Mouse (Mus musculus): Measurements from ENCODE around the gene Ninj1. TPM values are rescaled to one million over a fixed set of nuclear protein-coding genes. Genes with fewer than 3 reads are reported as not detected.

The Ninj1 gene
- polyA plus RNA-seq, 1 experiment from 2014 or later, result 106 TPM

DNA sequence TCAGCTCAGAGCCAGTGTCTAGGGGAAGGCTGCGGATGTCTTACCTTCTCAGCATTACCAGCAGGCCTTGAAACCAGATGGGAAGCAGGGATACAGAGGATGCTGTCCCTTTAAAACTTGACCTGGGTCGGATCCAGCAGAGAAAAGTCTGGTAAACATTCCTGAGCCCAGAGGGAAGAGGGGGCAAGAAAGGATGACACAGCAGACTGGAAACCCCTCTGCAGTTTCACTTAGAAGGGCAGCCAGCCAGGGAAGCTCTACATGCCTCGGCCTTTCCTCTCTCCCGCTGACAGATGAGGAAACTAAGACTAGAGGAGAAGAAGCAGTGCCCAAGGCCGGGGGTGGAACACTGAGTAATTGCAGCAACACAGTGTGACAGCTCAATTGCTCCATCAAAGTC lies 3.6 kb upstream of the Ninj1 start:
- ChIA-PET CTCF (no interaction called here), POLR2A (no interaction called here)
- no peak for DNase-seq (ENCODE audit: low read depth, low spot score)
- in situ Hi-C loops (cut with MboI; ENCODE audit: low pct_unique_long_range_greater_than_20kb), result no loop called here
- no peaks in the 10 kb centered on the region for H3K27me3 ChIP-seq
- ATAC-seq, result no peak
- no peak for TF ChIP-seq CTCF (IDR thresholded peaks at IDR 0.05)

DNA sequence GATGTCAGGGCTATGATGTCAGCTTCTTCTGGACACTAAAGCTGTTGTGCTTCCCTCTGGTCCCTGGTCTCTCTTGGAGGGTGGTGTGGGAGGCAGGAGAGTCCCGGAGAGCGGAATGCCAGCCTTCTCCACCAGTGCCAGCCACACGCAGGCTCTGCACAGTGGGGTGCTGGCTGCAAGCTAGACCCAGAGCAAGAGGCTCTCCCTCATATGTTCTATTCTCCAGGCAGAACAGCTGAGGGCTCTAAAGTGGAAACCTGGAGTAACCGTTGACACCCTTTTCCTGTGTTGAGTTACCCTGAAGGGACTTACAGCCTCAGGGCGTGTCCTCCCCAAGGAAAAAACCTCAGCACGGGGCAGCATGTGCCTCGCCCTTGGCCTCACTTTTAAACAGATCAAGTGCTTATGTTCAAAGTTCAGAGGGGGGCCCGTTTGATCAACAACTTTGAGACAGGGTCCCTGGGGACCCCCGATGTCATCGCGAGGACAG lies 442 bp upstream of the Ninj1 start:
- ATAC-seq, result no peak
- ChIA-PET CTCF (interaction anchor here (0.7 to 1.5 kb wide), 4 partner anchors 13 to 15 kb away, joined by 3 to 5 read pairs (median 3); no protein-coding TSS in a partner anchor), POLR2A (interaction anchor here (1.3 to 1.4 kb wide), 2 partner anchors 30 to 138 kb away, joined by 3 read pairs; no protein-coding TSS in a partner anchor)
- TF ChIP-seq CTCF (IDR thresholded peaks at IDR 0.05), result no peak
- DNase-seq (ENCODE audit: low read depth, low spot score), result no peak
- no peaks in the 10 kb centered on the region for H3K27me3 ChIP-seq
- in situ Hi-C loops (cut with MboI; ENCODE audit: low pct_unique_long_range_greater_than_20kb), result no loop called here

- no peak for DNase-seq (ENCODE audit: low read depth, low spot score)
- no peak for ATAC-seq
- H3K27me3 ChIP-seq, result no peaks in the 10 kb centered on the region
- no peak for TF ChIP-seq CTCF (IDR thresholded peaks at IDR 0.05)
- in situ Hi-C loops (cut with MboI; ENCODE audit: low pct_unique_long_range_greater_than_20kb), result no loop called here
- ChIA-PET CTCF (interaction anchor here (1.1 to 1.4 kb wide), 2 partner anchors 16 to 23 kb away, joined by 3 read pairs; no protein-coding TSS in a partner anchor), POLR2A (no interaction called here)
These were observed 1.1 kb downstream of the Ninj1 start for GRCm38 (mm10) chr13:49188219-49188965.

GRCm38 (mm10) chr13:49188966-49189360 lies 1.7 kb downstream of the Ninj1 start:
- ATAC-seq, result no peak
- TF ChIP-seq CTCF (IDR thresholded peaks at IDR 0.05), result no peak

GRCm38 (mm10) chr13:49189970-49190870 lies 2.9 kb downstream of the Ninj1 start:
- in situ Hi-C loops (cut with MboI; ENCODE audit: low pct_unique_long_range_greater_than_20kb), result no loop called here
- POLR2A ChIA-PET, result interaction anchor here (1.2 kb wide), 1 partner anchor 23 kb away, joined by 3 read pairs; no protein-coding TSS in a partner anchor
- CTCF ChIA-PET, result interaction anchor here (3.0 kb wide), 1 partner anchor 21 kb away, joined by 9 read pairs; no protein-coding TSS in a partner anchor
- H3K27me3 ChIP-seq, result no peaks in the 10 kb centered on the region
- ATAC-seq (no peak), DNase-seq (ENCODE audit: low read depth, low spot score) (no peak)
- no peak for TF ChIP-seq CTCF (IDR thresholded peaks at IDR 0.05)

More at GRCm38 (mm10) chr13:49188966-49189360, 1.7 kb downstream of the Ninj1 start:
- DNase-seq (ENCODE audit: low read depth, low spot score), result no peak
- H3K27me3 ChIP-seq, result no peaks in the 10 kb centered on the region
- CTCF ChIA-PET, result interaction anchor here (3.0 kb wide), 1 partner anchor 19 kb away, joined by 9 read pairs; no protein-coding TSS in a partner anchor
- POLR2A ChIA-PET, result interaction anchor here (1.2 kb wide), 1 partner anchor 24 kb away, joined by 3 read pairs; no protein-coding TSS in a partner anchor
- in situ Hi-C loops (cut with MboI; ENCODE audit: low pct_unique_long_range_greater_than_20kb), result no loop called here

- H3K27me3 ChIP-seq, result no peaks in the 10 kb centered on the region
- in situ Hi-C loops (cut with MboI; ENCODE audit: low pct_unique_long_range_greater_than_20kb), result no loop called here
- peak; percentile 18 for ATAC-seq
- CTCF ChIA-PET, result interaction anchor here (3.0 kb wide), 1 partner anchor 22 kb away, joined by 9 read pairs; no protein-coding TSS in a partner anchor
- no peak for DNase-seq (ENCODE audit: low read depth, low spot score)
- POLR2A ChIA-PET, result no interaction called here
- no peak for TF ChIP-seq CTCF (IDR thresholded peaks at IDR 0.05)
These were observed 3.8 kb downstream of the Ninj1 start for GRCm38 (mm10) chr13:49190876-49191672.

DNA sequence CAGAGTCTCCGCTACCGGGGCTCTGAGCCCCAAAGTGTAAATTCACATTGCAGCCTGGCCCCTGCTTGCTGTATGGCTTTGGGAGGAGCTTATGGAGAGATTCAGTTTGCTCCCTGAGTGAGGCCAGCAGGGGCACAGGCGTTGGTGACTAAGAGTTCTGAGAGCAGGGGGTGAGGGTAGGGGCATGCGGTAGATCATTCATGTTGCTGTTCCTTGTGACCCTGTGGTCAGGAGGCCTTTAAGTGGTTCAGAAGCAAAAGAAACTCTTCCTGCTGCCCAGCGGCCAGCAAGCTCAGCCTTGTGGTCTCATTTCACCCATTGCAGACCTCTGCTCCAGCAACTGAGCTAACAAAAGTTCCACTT lies 4.4 kb downstream of the Ninj1 start:
- ChIA-PET CTCF (interaction anchor here (3.0 kb wide), 1 partner anchor 22 kb away, joined by 9 read pairs; no protein-coding TSS in a partner anchor), POLR2A (interaction anchor here (0.7 kb wide), 1 partner anchor 9 kb away, joined by 3 read pairs; no protein-coding TSS in a partner anchor)
- no peak for TF ChIP-seq CTCF (IDR thresholded peaks at IDR 0.05)
- no peaks in the 10 kb centered on the region for H3K27me3 ChIP-seq
- ATAC-seq (peak; percentile 24), DNase-seq (ENCODE audit: low read depth, low spot score) (peak; percentile 80)
- in situ Hi-C loops (cut with MboI; ENCODE audit: low pct_unique_long_range_greater_than_20kb), result no loop called here

GRCm38 (mm10) chr13:49192156-49192855 lies 5.0 kb downstream of the Ninj1 start:
- DNase-seq (ENCODE audit: low read depth, low spot score) (no peak), ATAC-seq (no peak)
- H3K27me3 ChIP-seq, result no peaks in the 10 kb centered on the region
- POLR2A ChIA-PET, result interaction anchor here (0.7 kb wide), 1 partner anchor 9 kb away, joined by 3 read pairs; no protein-coding TSS in a partner anchor
- no peak for TF ChIP-seq CTCF (IDR thresholded peaks at IDR 0.05)
- in situ Hi-C loops (cut with MboI; ENCODE audit: low pct_unique_long_range_greater_than_20kb), result no loop called here
- CTCF ChIA-PET, result interaction anchor here (3.0 kb wide), 1 partner anchor 23 kb away, joined by 9 read pairs; no protein-coding TSS in a partner anchor

- no peak for ATAC-seq
- ChIA-PET CTCF (no interaction called here), POLR2A (no interaction called here)
- no peaks in the 10 kb centered on the region for H3K27me3 ChIP-seq
- in situ Hi-C loops (cut with MboI; ENCODE audit: low pct_unique_long_range_greater_than_20kb), result no loop called here
- no peak for TF ChIP-seq CTCF (IDR thresholded peaks at IDR 0.05)
- DNase-seq (ENCODE audit: low read depth, low spot score), result no peak
These were observed 6.4 kb downstream of the Ninj1 start for GRCm38 (mm10) chr13:49193650-49194049.

Data from Patski (cell line).